41 mouse cellular contexts compared by ENCODE assay signal in genomic region chr2:130438861-130439260, GRCm38 (mm10). TPM values are rescaled to one million over a fixed set of nuclear protein-coding genes. Genes with fewer than 3 reads are reported as not detected.
"Had no signal": no experiment of that assay in that cellular context is flagged by ENCODE, and none has a peak within 500 bp of the region (broad histone marks: within the 10 kb centered on the region; RNA-seq: fewer than 3 reads in every experiment).

No protein-coding gene starts in this region.

- H3K27me3 ChIP-seq: heart, embryonic 12.5 days; hindbrain, embryonic 13.5 days; hindbrain, embryonic 15.5 days; kidney, embryonic 15.5 days; limb, embryonic 12.5 days; liver, embryonic 13.5 days; liver, embryonic 15.5 days had no signal

- H3K9me3 ChIP-seq: heart, embryonic 10.5 days; heart, embryonic 12.5 days; hindbrain, embryonic 13.5 days; hindbrain, embryonic 15.5 days; kidney, embryonic 15.5 days; limb, embryonic 10.5 days; limb, embryonic 12.5 days; liver, embryonic 13.5 days; liver, embryonic 15.5 days had no signal

- H3K4me3 ChIP-seq: heart, embryonic 10.5 days; heart, embryonic 12.5 days; hindbrain, embryonic 13.5 days; hindbrain, embryonic 15.5 days; kidney, embryonic 15.5 days; layer of hippocampus, adult 2 months; limb, embryonic 10.5 days; limb, embryonic 12.5 days; liver, embryonic 13.5 days; liver, embryonic 15.5 days had no signal

- H3K4me2 ChIP-seq: heart, embryonic 12.5 days; hindbrain, embryonic 13.5 days; hindbrain, embryonic 15.5 days; kidney, embryonic 15.5 days; limb, embryonic 12.5 days; liver, embryonic 11.5 days; liver, embryonic 13.5 days; liver, embryonic 15.5 days had no signal

- H3K9ac ChIP-seq: heart, embryonic 12.5 days; hindbrain, embryonic 13.5 days; hindbrain, embryonic 15.5 days; kidney, embryonic 15.5 days; limb, embryonic 12.5 days; liver, embryonic 13.5 days; liver, embryonic 15.5 days; liver, postnatal 0 days had no signal

- ATAC-seq: hindbrain, postnatal 0 days; intestine, embryonic 16.5 days; liver, postnatal 0 days had no signal

- DNase-seq: gastrocnemius, postnatal 10 days; gastrocnemius, postnatal 25 days; kidney, adult 11 months; kidney, adult 2 months; kidney, adult 9 months; kidney, postnatal 14 days; kidney, postnatal 36 days; layer of hippocampus, postnatal 36 days; liver; liver, embryonic 13.5 days; liver, postnatal 0 days had no signal

- H3K27ac ChIP-seq: heart, embryonic 10.5 days; hindbrain, embryonic 13.5 days; hindbrain, embryonic 15.5 days; hindbrain, postnatal 0 days; kidney, embryonic 15.5 days; kidney, postnatal 0 days; layer of hippocampus, adult 2 months; limb, embryonic 10.5 days; limb, embryonic 12.5 days; liver, embryonic 13.5 days; liver, embryonic 15.5 days had no signal

- H3K4me1 ChIP-seq: heart, embryonic 10.5 days; heart, embryonic 12.5 days; hindbrain, embryonic 13.5 days; hindbrain, embryonic 15.5 days; kidney, embryonic 15.5 days; limb, embryonic 10.5 days; limb, embryonic 12.5 days had no signal

RNA-seq across cellular contexts. Expression of gene Tmem239, which starts 32.6 kb away (rescaled TPM):
- total RNA-seq: gastrocnemius, adult 18-20 months; gastrocnemius, postnatal 10 days; gastrocnemius, postnatal 25 days; heart, adult 18-20 months; heart, adult 8-10 months; heart, postnatal 10 days; heart, postnatal 25 days; hematopoietic stem cell, adult 5-6 weeks; hindbrain, postnatal 0 days; layer of hippocampus, adult 2 months; layer of hippocampus, postnatal 14 days; layer of hippocampus, postnatal 36 days; left cerebral cortex, adult 18-20 months; left cerebral cortex, adult 8-10 months; left cerebral cortex, postnatal 10 days; left cerebral cortex, postnatal 36 days had no signal
- polyA plus RNA-seq: heart, embryonic 10.5 days; heart, embryonic 12.5 days; heart, embryonic 14.5 days; heart, embryonic 16.5 days; hindbrain, embryonic 11.5 days; hindbrain, postnatal 0 days; intestine, embryonic 14.5 days; intestine, embryonic 16.5 days; kidney, adult 2 months; kidney, embryonic 15.5 days; kidney, postnatal 0 days; large intestine, adult 2 months; limb, embryonic 10.5 days; limb, embryonic 12.5 days; limb, embryonic 14.5 days; liver, embryonic 11.5 days; liver, embryonic 13.5 days; liver, embryonic 15.5 days; liver, postnatal 0 days had no signal

RNA-seq across cellular contexts. Expression of gene 1700020A23Rik, which starts 33.8 kb away (rescaled TPM):
- total RNA-seq: gastrocnemius, adult 18-20 months; gastrocnemius, postnatal 10 days; gastrocnemius, postnatal 25 days; heart, adult 18-20 months; heart, adult 8-10 months; heart, postnatal 10 days; heart, postnatal 25 days; hematopoietic stem cell, adult 5-6 weeks; hindbrain, postnatal 0 days; layer of hippocampus, adult 2 months; layer of hippocampus, postnatal 14 days; layer of hippocampus, postnatal 36 days; left cerebral cortex, adult 18-20 months; left cerebral cortex, adult 8-10 months; left cerebral cortex, postnatal 10 days; left cerebral cortex, postnatal 36 days had no signal
- polyA plus RNA-seq: heart, embryonic 12.5 days; heart, embryonic 14.5 days; heart, embryonic 16.5 days; hindbrain, embryonic 11.5 days; intestine, embryonic 14.5 days; kidney, embryonic 15.5 days; kidney, postnatal 0 days; large intestine, adult 2 months; limb, embryonic 10.5 days; limb, embryonic 12.5 days; limb, embryonic 14.5 days; liver, embryonic 11.5 days; liver, embryonic 13.5 days; liver, embryonic 15.5 days; liver, postnatal 0 days had no signal
